ENCODE assay signal across 21 mouse cellular contexts in genomic region chr6:116856917-116857491, GRCm38 (mm10).
A peak's percentile ranks its signal among the peaks of the same experiment; 100 is the strongest.
DNase-seq lines count a peak whose midpoint lies in the region; ATAC-seq and TF ChIP-seq lines count a peak whose summit lies in the region.
"Had no signal": no experiment of that assay in that cellular context is flagged by ENCODE, and none has a peak within 500 bp of the region (broad histone marks: within the 10 kb centered on the region; RNA-seq: fewer than 3 reads in every experiment).

No protein-coding gene starts in this region.

- H3K9me3 ChIP-seq in embryonic facial prominence, embryonic 12.5 days: no peaks in the 10 kb centered on the region
- H3K9me3 ChIP-seq in embryonic facial prominence, embryonic 10.5 days: no peaks in the 10 kb centered on the region
- no peaks in the 10 kb centered on the region for H3K9me3 ChIP-seq in limb, embryonic 14.5 days (ENCODE audit: control insufficient read depth, low read length)
- H3K9me3 ChIP-seq in neural tube, embryonic 15.5 days (replicated peaks): no peaks in the 10 kb centered on the region
- H3K9me3 ChIP-seq: embryonic facial prominence, embryonic 15.5 days; forebrain, embryonic 15.5 days; hindbrain, embryonic 12.5 days; hindbrain, embryonic 15.5 days had no signal

- H3K4me1 ChIP-seq in embryonic facial prominence, embryonic 12.5 days: peaks cover 3% of the 10 kb centered on the region; the same call in 1 of the 2 replicates
- H3K4me1 ChIP-seq in embryonic facial prominence, embryonic 10.5 days: no peaks in the 10 kb centered on the region
- H3K4me1 ChIP-seq in testis, adult 2 months (ENCODE audit: control insufficient read depth, insufficient read depth, low read length): peaks cover 3% of the 10 kb centered on the region
- H3K4me1 ChIP-seq in limb, embryonic 14.5 days (ENCODE audit: control insufficient read depth, insufficient read depth, low read length): peaks cover 18% of the 10 kb centered on the region
- H3K4me1 ChIP-seq in neural tube, embryonic 15.5 days: no peaks in the 10 kb centered on the region
- H3K4me1 ChIP-seq: forebrain, embryonic 15.5 days; hindbrain, embryonic 12.5 days; hindbrain, embryonic 15.5 days had no signal

- WGBS in embryonic facial prominence, embryonic 12.5 days: 87% methylated on average over 1 of the region's 1 CpGs
- 90% methylated on average over 1 of the region's 1 CpGs for WGBS in embryonic facial prominence, embryonic 10.5 days
- 36% methylated on average over 1 of the region's 1 CpGs for WGBS in limb, embryonic 14.5 days
- WGBS in neural tube, embryonic 15.5 days: 96% methylated on average over 1 of the region's 1 CpGs

- TF ChIP-seq CTCF in testis, adult 2 months (IDR thresholded peaks at IDR 0.05; ENCODE audit: control insufficient read depth, insufficient read depth, insufficient replicate concordance, low read depth, low read length): no peak

- no peak for TF ChIP-seq POLR2A in testis, adult 2 months (IDR thresholded peaks at IDR 0.05; ENCODE audit: control insufficient read depth, low read depth, low read length)
- no peak for TF ChIP-seq POLR2A in limb, embryonic 14.5 days (IDR thresholded peaks at IDR 0.05; ENCODE audit: borderline replicate concordance, extremely low read depth, insufficient read depth, insufficient read length)

- H3K4me2 ChIP-seq in embryonic facial prominence, embryonic 12.5 days (replicated peaks): no peak overlapping the region
- no peak overlapping the region for H3K4me2 ChIP-seq in limb, embryonic 14.5 days (replicated peaks; ENCODE audit: low read depth, low read length, severe bottlenecking)
- no peak overlapping the region for H3K4me2 ChIP-seq in neural tube, embryonic 15.5 days
- H3K4me2 ChIP-seq: embryonic facial prominence, embryonic 15.5 days; forebrain, embryonic 15.5 days; heart, embryonic 11.5 days; hindbrain, embryonic 12.5 days; hindbrain, embryonic 15.5 days had no signal

- ATAC-seq in embryonic facial prominence, embryonic 12.5 days (ENCODE audit: insufficient number of reproducible peaks, insufficient read depth, low FRiP score, low TSS enrichment): no peak
- peak; percentile 85 for ATAC-seq in limb, embryonic 14.5 days (ENCODE audit: low FRiP score, low read depth)
- ATAC-seq in neural tube, embryonic 15.5 days (ENCODE audit: low FRiP score): no peak
- ATAC-seq: activated CD4-positive, CD25-positive, alpha-beta regulatory T cell, adult 4 months; forebrain, embryonic 15.5 days had no signal

- H3K9ac ChIP-seq in embryonic facial prominence, embryonic 12.5 days: no peak overlapping the region
- no peak overlapping the region for H3K9ac ChIP-seq in limb, embryonic 14.5 days (ENCODE audit: low read depth, low read length, severe bottlenecking)
- no peak overlapping the region for H3K9ac ChIP-seq in neural tube, embryonic 15.5 days (replicated peaks)
- H3K9ac ChIP-seq: embryonic facial prominence, embryonic 15.5 days; forebrain, embryonic 15.5 days; hindbrain, embryonic 12.5 days; hindbrain, embryonic 15.5 days had no signal

- H3K27ac ChIP-seq in embryonic facial prominence, embryonic 12.5 days: 0 out of 2 replicates have a peak overlapping the region, but pooled peaks have one; percentile 30
- no peak overlapping the region for H3K27ac ChIP-seq in embryonic facial prominence, embryonic 10.5 days (replicated peaks)
- H3K27ac ChIP-seq in testis, adult 2 months (ENCODE audit: control insufficient read depth, insufficient read depth, low read depth, low read length): peak overlapping the region; percentile 74
- H3K27ac ChIP-seq in limb, embryonic 14.5 days (replicated peaks; ENCODE audit: low read depth, low read length): no peak overlapping the region; the same call in 1 of the 2 replicates
- no peak overlapping the region for H3K27ac ChIP-seq in neural tube, embryonic 15.5 days (replicated peaks)
- H3K27ac ChIP-seq: embryonic facial prominence, embryonic 15.5 days; forebrain, embryonic 15.5 days; hindbrain, embryonic 12.5 days; hindbrain, embryonic 15.5 days had no signal

- no peaks in the 10 kb centered on the region for H3K27me3 ChIP-seq in embryonic facial prominence, embryonic 12.5 days
- H3K27me3 ChIP-seq in embryonic facial prominence, embryonic 10.5 days (replicated peaks; ENCODE audit: low read depth, poor library complexity, severe bottlenecking): no peaks in the 10 kb centered on the region
- H3K27me3 ChIP-seq in testis, adult 2 months (ENCODE audit: control insufficient read depth, insufficient read depth, low read length): no peaks in the 10 kb centered on the region
- no peaks in the 10 kb centered on the region for H3K27me3 ChIP-seq in limb, embryonic 14.5 days (ENCODE audit: control insufficient read depth, insufficient read depth, low read length)
- H3K27me3 ChIP-seq in neural tube, embryonic 15.5 days (replicated peaks): no peaks in the 10 kb centered on the region
- H3K27me3 ChIP-seq: embryonic facial prominence, embryonic 15.5 days; forebrain, embryonic 15.5 days; hindbrain, embryonic 12.5 days; hindbrain, embryonic 15.5 days had no signal

- H3K4me3 ChIP-seq in embryonic facial prominence, embryonic 12.5 days: no peak overlapping the region
- no peak overlapping the region for H3K4me3 ChIP-seq in embryonic facial prominence, embryonic 10.5 days
- H3K4me3 ChIP-seq in testis, adult 2 months (ENCODE audit: control insufficient read depth, low read depth, low read length): peak overlapping the region; percentile 81; the same call in 1 of the 2 replicates
- no peak overlapping the region for H3K4me3 ChIP-seq in limb, embryonic 14.5 days (replicated peaks; ENCODE audit: low read length)
- no peak overlapping the region for H3K4me3 ChIP-seq in neural tube, embryonic 15.5 days (replicated peaks)
- H3K4me3 ChIP-seq: embryonic facial prominence, embryonic 15.5 days; forebrain, embryonic 15.5 days; hindbrain, embryonic 12.5 days; hindbrain, embryonic 15.5 days had no signal

- no peak for DNase-seq in embryonic facial prominence, embryonic 10.5 days (ENCODE audit: low spot score)
- DNase-seq in testis, postnatal 14 days (ENCODE audit: low spot score): no peak
- peak; percentile 59 for DNase-seq in limb, embryonic 14.5 days (ENCODE audit: low spot score)
- no peak for DNase-seq in thymus, postnatal 14 days
- DNase-seq: adrenal gland, postnatal 10 days; adrenal gland, postnatal 36 days; cerebellum, adult 18-20 months; cerebellum, adult 9-10 months; cerebellum, postnatal 14 days; gastrocnemius, postnatal 10 days; gastrocnemius, postnatal 36 days; heart, adult 11 months had no signal

- H3K36me3 ChIP-seq in embryonic facial prominence, embryonic 12.5 days: no peaks in the 10 kb centered on the region
- no peaks in the 10 kb centered on the region for H3K36me3 ChIP-seq in embryonic facial prominence, embryonic 10.5 days (replicated peaks)
- H3K36me3 ChIP-seq in testis, adult 2 months (ENCODE audit: control insufficient read depth, insufficient read depth, low read length): no peaks in the 10 kb centered on the region
- H3K36me3 ChIP-seq in limb, embryonic 14.5 days (ENCODE audit: control insufficient read depth, insufficient read depth, low read length): no peaks in the 10 kb centered on the region
- H3K36me3 ChIP-seq in neural tube, embryonic 15.5 days: no peaks in the 10 kb centered on the region
- H3K36me3 ChIP-seq: embryonic facial prominence, embryonic 15.5 days; forebrain, embryonic 15.5 days; hindbrain, embryonic 12.5 days; hindbrain, embryonic 15.5 days had no signal

Comparison
In these comparisons a context has a peak if more than half of its experiments do, and no peak if none do; other contexts are left out.
1. H3K27ac ChIP-seq: peak in embryonic facial prominence, embryonic 12.5 days (single experiment) and testis, adult 2 months (single experiment); none in embryonic facial prominence, embryonic 10.5 days (single experiment), limb, embryonic 14.5 days (single experiment) and neural tube, embryonic 15.5 days (single experiment).